Mouse (Mus musculus): ENCODE results near the gene Ptcd1. TPM values are rescaled to one million over a fixed set of nuclear protein-coding genes. Genes with fewer than 3 reads are reported as not detected.
"Not testable (repeated sequence)": the region's sequence is repeated elsewhere in the genome, so short reads cannot be mapped to it uniquely, and the experiment has no call there.

Ptcd1 gene
- polyA plus RNA-seq, 1 experiment: 15.3 TPM

GRCm38 (mm10) chr5:145138836-145139235 is 28.1 kb downstream of the Ptcd1 start:
- TF ChIP-seq POLR2A (IDR thresholded peaks at IDR 0.05; ENCODE audit: low read depth, low read length) (no peak), CTCF (conservative IDR thresholded peaks at IDR 0.05; ENCODE audit: insufficient read depth, insufficient read length, low read depth, low read length) (no peak)
- 3% methylated on average over 6 of the region's 6 CpGs for WGBS
- H3K4me1 ChIP-seq (ENCODE audit: control insufficient read depth, insufficient read depth, low read length): peaks cover 8% of the 10 kb centered on the region; the same call in 1 of the 2 replicates
- H3K36me3 ChIP-seq (ENCODE audit: control insufficient read depth, insufficient read depth, low read length): no peaks in the 10 kb centered on the region; the same call in 1 of the 2 replicates
- no peak overlapping the region for H3K27ac ChIP-seq (ENCODE audit: insufficient read depth, low read depth, low read length)
- DNase-seq: no peak
- no peaks in the 10 kb centered on the region for H3K27me3 ChIP-seq (replicated peaks; ENCODE audit: control insufficient read depth, insufficient read depth, low read length)
- H3K4me3 ChIP-seq (ENCODE audit: insufficient read depth, low read depth, low read length): peak overlapping the region; percentile 93

GRCm38 (mm10) chr5:145133275-145133674 is 33.6 kb downstream of the Ptcd1 start:
- H3K27ac ChIP-seq (ENCODE audit: insufficient read depth, low read depth, low read length); DNase-seq; H3K4me1 ChIP-seq (ENCODE audit: control insufficient read depth, insufficient read depth, low read length); H3K36me3 ChIP-seq (ENCODE audit: control insufficient read depth, insufficient read depth, low read length); H3K27me3 ChIP-seq (replicated peaks; ENCODE audit: control insufficient read depth, insufficient read depth, low read length); H3K4me3 ChIP-seq (ENCODE audit: insufficient read depth, low read depth, low read length): not testable (repeated sequence)
- 91% methylated on average over 6 of the region's 6 CpGs for WGBS

- H3K4me3 ChIP-seq (ENCODE audit: insufficient read depth, low read depth, low read length): no peak overlapping the region
- no peak overlapping the region for H3K27ac ChIP-seq (ENCODE audit: insufficient read depth, low read depth, low read length)
- H3K27me3 ChIP-seq (replicated peaks; ENCODE audit: control insufficient read depth, insufficient read depth, low read length): no peaks in the 10 kb centered on the region
- H3K4me1 ChIP-seq (ENCODE audit: control insufficient read depth, insufficient read depth, low read length): no peaks in the 10 kb centered on the region
- WGBS: 84% methylated on average over 3 of the region's 3 CpGs
- no peak for TF ChIP-seq POLR2A (IDR thresholded peaks at IDR 0.05; ENCODE audit: low read depth, low read length)
- TF ChIP-seq CTCF (conservative IDR thresholded peaks at IDR 0.05; ENCODE audit: insufficient read depth, insufficient read length, low read depth, low read length): no peak
- H3K36me3 ChIP-seq (ENCODE audit: control insufficient read depth, insufficient read depth, low read length): peaks cover 8% of the 10 kb centered on the region
- no peak for DNase-seq
Measured at GRCm38 (mm10) chr5:145130995-145131394, 35.9 kb downstream of the Ptcd1 start.

GRCm38 (mm10) chr5:145130191-145130590 is 36.7 kb downstream of the Ptcd1 start:
- H3K36me3 ChIP-seq (ENCODE audit: control insufficient read depth, insufficient read depth, low read length): peaks cover 8% of the 10 kb centered on the region
- DNase-seq: no peak
- WGBS: 73% methylated on average over 11 of the region's 11 CpGs

GRCm38 (mm10) chr5:145129773-145130172 is 37.1 kb downstream of the Ptcd1 start:
- not testable (repeated sequence) for H3K4me3 ChIP-seq (ENCODE audit: insufficient read depth, low read depth, low read length); H3K4me1 ChIP-seq (ENCODE audit: control insufficient read depth, insufficient read depth, low read length); DNase-seq; H3K27ac ChIP-seq (ENCODE audit: insufficient read depth, low read depth, low read length); H3K36me3 ChIP-seq (ENCODE audit: control insufficient read depth, insufficient read depth, low read length); H3K27me3 ChIP-seq (replicated peaks; ENCODE audit: control insufficient read depth, insufficient read depth, low read length)
- 89% methylated on average over 6 of the region's 6 CpGs for WGBS

More at GRCm38 (mm10) chr5:145130191-145130590, 36.7 kb downstream of the Ptcd1 start:
- TF ChIP-seq CTCF (conservative IDR thresholded peaks at IDR 0.05; ENCODE audit: insufficient read depth, insufficient read length, low read depth, low read length) (no peak), POLR2A (IDR thresholded peaks at IDR 0.05; ENCODE audit: low read depth, low read length) (no peak)
- Histone ChIP-seq H3K4me3 (ENCODE audit: insufficient read depth, low read depth, low read length) (no peak overlapping the region), H3K27me3 (replicated peaks; ENCODE audit: control insufficient read depth, insufficient read depth, low read length) (no peaks in the 10 kb centered on the region), H3K4me1 (ENCODE audit: control insufficient read depth, insufficient read depth, low read length) (no peaks in the 10 kb centered on the region), H3K27ac (ENCODE audit: insufficient read depth, low read depth, low read length) (no peak overlapping the region)

- DNase-seq: peak; percentile 38
- peaks cover 8% of the 10 kb centered on the region for H3K36me3 ChIP-seq (ENCODE audit: control insufficient read depth, insufficient read depth, low read length)
Measured at GRCm38 (mm10) chr5:145129124-145129523, 37.8 kb downstream of the Ptcd1 start.

GRCm38 (mm10) chr5:145126580-145126979 is 40.3 kb downstream of the Ptcd1 start:
- no peaks in the 10 kb centered on the region for H3K4me1 ChIP-seq (ENCODE audit: control insufficient read depth, insufficient read depth, low read length)
- H3K4me3 ChIP-seq (ENCODE audit: insufficient read depth, low read depth, low read length): no peak overlapping the region
- WGBS: 93% methylated on average over 9 of the region's 9 CpGs
- H3K27ac ChIP-seq (ENCODE audit: insufficient read depth, low read depth, low read length): no peak overlapping the region
- no peaks in the 10 kb centered on the region for H3K27me3 ChIP-seq (replicated peaks; ENCODE audit: control insufficient read depth, insufficient read depth, low read length)
- DNase-seq: no peak
- peaks cover 5% of the 10 kb centered on the region; the same call in 1 of the 2 replicates for H3K36me3 ChIP-seq (ENCODE audit: control insufficient read depth, insufficient read depth, low read length)
- TF ChIP-seq CTCF (conservative IDR thresholded peaks at IDR 0.05; ENCODE audit: insufficient read depth, insufficient read length, low read depth, low read length) (no peak), POLR2A (IDR thresholded peaks at IDR 0.05; ENCODE audit: low read depth, low read length) (no peak)

More at GRCm38 (mm10) chr5:145129124-145129523, 37.8 kb downstream of the Ptcd1 start:
- H3K4me3 ChIP-seq (ENCODE audit: insufficient read depth, low read depth, low read length): no peak overlapping the region
- no peaks in the 10 kb centered on the region for H3K27me3 ChIP-seq (replicated peaks; ENCODE audit: control insufficient read depth, insufficient read depth, low read length)
- H3K27ac ChIP-seq (ENCODE audit: insufficient read depth, low read depth, low read length): no peak overlapping the region
- no peaks in the 10 kb centered on the region for H3K4me1 ChIP-seq (ENCODE audit: control insufficient read depth, insufficient read depth, low read length)
- TF ChIP-seq POLR2A (IDR thresholded peaks at IDR 0.05; ENCODE audit: low read depth, low read length) (no peak), CTCF (conservative IDR thresholded peaks at IDR 0.05; ENCODE audit: insufficient read depth, insufficient read length, low read depth, low read length) (no peak)
- WGBS: 80% methylated on average over 4 of the region's 4 CpGs

GRCm38 (mm10) chr5:145123396-145123795 is 43.5 kb downstream of the Ptcd1 start:
- DNase-seq: no peak
- Histone ChIP-seq H3K4me1 (ENCODE audit: control insufficient read depth, insufficient read depth, low read length) (no peaks in the 10 kb centered on the region), H3K36me3 (ENCODE audit: control insufficient read depth, insufficient read depth, low read length) (no peaks in the 10 kb centered on the region), H3K27ac (ENCODE audit: insufficient read depth, low read depth, low read length) (no peak overlapping the region), H3K27me3 (replicated peaks; ENCODE audit: control insufficient read depth, insufficient read depth, low read length) (no peaks in the 10 kb centered on the region), H3K4me3 (ENCODE audit: insufficient read depth, low read depth, low read length) (no peak overlapping the region)
- TF ChIP-seq CTCF (conservative IDR thresholded peaks at IDR 0.05; ENCODE audit: insufficient read depth, insufficient read length, low read depth, low read length): no peak
- TF ChIP-seq POLR2A (IDR thresholded peaks at IDR 0.05; ENCODE audit: low read depth, low read length): no peak
- WGBS: 93% methylated on average over 19 of the region's 19 CpGs

Measured in kidney, adult 2 months (tissue).